Mouse (Mus musculus): ENCODE results near the gene Xlr5a.
"Not testable (repeated sequence)": the region's sequence is repeated elsewhere in the genome, so short reads cannot be mapped to it uniquely, and the experiment has no call there.

Xlr5a gene

GRCm38 (mm10) chrX:73292876-73293275, at the start of gene Xlr5a, which contains the start of gene Xlr5c:
Xlr5a (minus strand) TSS chrX:73292976.
Xlr5c (minus strand) TSS chrX:73292976.
- DNase-seq, result not testable (repeated sequence)

GRCm38 (mm10) chrX:73342483-73342895, 49.7 kb upstream of the Xlr5a start, which contains the start of gene Zfp275:
Zfp275 (plus strand) TSS chrX:73342621.
- DNase-seq, result peak; percentile 65

GRCm38 (mm10) chrX:73342068-73342467, 49.3 kb upstream of the Xlr5a start:
- no peak for DNase-seq

GRCm38 (mm10) chrX:73341473-73341872, 48.7 kb upstream of the Xlr5a start:
- DNase-seq, result no peak

- DNase-seq, result no peak
Measured at GRCm38 (mm10) chrX:73336740-73337139, 44.0 kb upstream of the Xlr5a start, which contains the start of gene Gm45015. Gm45015 (minus strand) TSS chrX:73336840.

- DNase-seq, result no peak
Measured at GRCm38 (mm10) chrX:73333548-73333947, 40.8 kb upstream of the Xlr5a start.

- no peak for DNase-seq
Measured at GRCm38 (mm10) chrX:73327215-73327614, 34.4 kb upstream of the Xlr5a start.

GRCm38 (mm10) chrX:73321029-73321428, 28.3 kb upstream of the Xlr5a start:
- DNase-seq, result no peak

GRCm38 (mm10) chrX:73312522-73312921, 19.7 kb upstream of the Xlr5a start:
- DNase-seq, result peak; percentile 3

- not testable (repeated sequence) for DNase-seq
Measured at GRCm38 (mm10) chrX:73295745-73296144, 3.0 kb upstream of the Xlr5a start.

- DNase-seq, result not testable (repeated sequence)
Measured at GRCm38 (mm10) chrX:73265270-73265669, 27.5 kb downstream of the Xlr5a start, which contains the start of gene Xlr3c. Xlr3c (minus strand) TSS chrX:73265390.

GRCm38 (mm10) chrX:73262428-73262827, 30.3 kb downstream of the Xlr5a start:
- not testable (repeated sequence) for DNase-seq

GRCm38 (mm10) chrX:73242821-73243325, 49.9 kb downstream of the Xlr5a start, which contains the start of gene Xlr4c:
Xlr4c (minus strand) TSS chrX:73243130.
- DNase-seq, result not testable (repeated sequence)

- DNase-seq, result no peak
Measured at GRCm38 (mm10) chrX:73229288-73229687, 63.5 kb downstream of the Xlr5a start.

- DNase-seq, result peak; percentile 38
Measured at GRCm38 (mm10) chrX:73228606-73229214, 64.1 kb downstream of the Xlr5a start.

GRCm38 (mm10) chrX:73227914-73228605, 64.7 kb downstream of the Xlr5a start, which contains the start of gene F8a:
F8a (plus strand) TSS chrX:73228291.
- peak; percentile 83 for DNase-seq

GRCm38 (mm10) chrX:73225365-73225764, 67.4 kb downstream of the Xlr5a start:
- DNase-seq, result no peak

- not testable (repeated sequence) for DNase-seq
Measured at GRCm38 (mm10) chrX:73213819-73214564, 78.8 kb downstream of the Xlr5a start, which contains the start of gene Xlr4b. Xlr4b (plus strand) TSS chrX:73214333.

- DNase-seq, result peak; percentile 38
Measured at GRCm38 (mm10) chrX:73191934-73192333, 100.8 kb downstream of the Xlr5a start, which contains the start of gene Xlr3b. Xlr3b (plus strand) TSS chrX:73192207.

- not testable (repeated sequence) for DNase-seq
Measured at GRCm38 (mm10) chrX:73176889-73177288, 115.9 kb downstream of the Xlr5a start, which contains the start of gene Spin2d. Spin2d (minus strand) TSS chrX:73176989.

- DNase-seq, result not testable (repeated sequence)
Measured at GRCm38 (mm10) chrX:73149350-73149749, 143.4 kb downstream of the Xlr5a start, which contains the start of gene DXBay18. DXBay18 (minus strand) TSS chrX:73149450.

- not testable (repeated sequence) for DNase-seq
Measured at GRCm38 (mm10) chrX:73148496-73148895, 144.3 kb downstream of the Xlr5a start, which contains the start of gene Xlr5b. Xlr5b (plus strand) TSS chrX:73148796.

All from layer of hippocampus, adult 9-11 months (tissue).